Mouse (Mus musculus): ENCODE data around the gene Abcd4. TPM values are rescaled to one million over a fixed set of nuclear protein-coding genes. Genes with fewer than 3 reads are reported as not detected.

Abcd4 gene
- polyA plus RNA-seq, 1 experiment from 2014 or later, result 19.9 TPM

DNA sequence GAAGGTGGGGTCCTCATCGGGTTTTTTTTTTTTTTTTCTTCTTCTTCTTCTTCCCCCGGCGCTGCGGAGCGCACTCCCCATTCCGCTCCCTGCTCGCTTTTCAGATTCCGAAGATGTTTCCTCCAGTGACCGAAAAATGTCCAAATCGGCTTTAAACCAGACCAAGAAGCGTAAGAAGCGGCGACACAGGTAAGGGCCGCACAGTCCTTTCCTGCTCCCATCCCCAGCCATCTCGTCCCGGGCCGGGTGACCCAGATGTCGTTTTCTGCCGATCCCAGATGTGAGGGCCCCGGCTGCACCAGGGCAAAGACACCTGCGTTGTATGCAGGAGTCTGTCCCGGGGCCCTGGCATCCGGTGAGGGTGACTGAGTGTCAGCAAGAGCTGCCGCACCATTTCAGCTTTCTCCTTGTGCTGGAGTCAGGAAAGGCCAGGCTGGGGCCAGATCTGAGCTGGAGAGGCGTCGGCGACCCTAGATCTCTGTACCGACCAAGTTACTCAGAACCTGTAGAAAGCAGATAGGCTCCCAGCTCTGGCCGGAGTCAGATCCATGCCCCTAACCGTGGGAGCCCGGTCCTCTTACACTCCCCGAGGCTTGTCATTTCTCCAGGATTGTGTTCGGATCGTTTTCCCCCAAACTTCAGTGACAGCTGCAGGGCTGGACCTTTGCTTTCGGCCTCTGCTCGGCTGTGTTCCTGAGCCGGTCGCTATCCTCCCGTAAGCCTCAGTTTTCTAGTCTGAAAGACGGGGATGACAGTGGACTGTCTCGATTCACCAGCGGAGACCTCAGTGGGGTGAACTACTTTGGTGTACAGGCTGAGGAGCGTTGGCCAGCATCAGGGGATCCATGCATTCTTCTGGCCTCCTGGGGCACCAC is 45.5 kb downstream of the Abcd4 start:
- ATAC-seq (replicated peaks; ENCODE audit: low FRiP score), result no peak
- 2% methylated on average over 43 of the region's 43 CpGs for WGBS
- Histone ChIP-seq H3K9me3 (replicated peaks) (no peaks in the 10 kb centered on the region), H3K27me3 (peaks cover 98% of the 10 kb centered on the region), H3K4me2 (peak overlapping the region; percentile 20), H3K36me3 (no peaks in the 10 kb centered on the region), H3K27ac (no peak overlapping the region), H3K4me1 (peaks cover 24% of the 10 kb centered on the region), H3K9ac (no peak overlapping the region), H3K4me3 (replicated peaks) (peak overlapping the region; percentile 6; the same call in 1 of the 2 replicates)

GRCm38 (mm10) chr12:84570694-84571415 is 46.4 kb downstream of the Abcd4 start:
- Histone ChIP-seq H3K9me3 (replicated peaks) (no peaks in the 10 kb centered on the region), H3K4me1 (peaks cover 24% of the 10 kb centered on the region), H3K4me3 (replicated peaks) (0 out of 2 replicates have a peak overlapping the region, but pooled peaks have one; percentile 6), H3K36me3 (no peaks in the 10 kb centered on the region), H3K9ac (no peak overlapping the region), H3K27me3 (peaks cover 97% of the 10 kb centered on the region), H3K27ac (no peak overlapping the region), H3K4me2 (peak overlapping the region; percentile 20; the same call in 1 of the 2 replicates)
- no peak for ATAC-seq (replicated peaks; ENCODE audit: low FRiP score)
- WGBS, result 5% methylated on average over 34 of the region's 34 CpGs

DNA sequence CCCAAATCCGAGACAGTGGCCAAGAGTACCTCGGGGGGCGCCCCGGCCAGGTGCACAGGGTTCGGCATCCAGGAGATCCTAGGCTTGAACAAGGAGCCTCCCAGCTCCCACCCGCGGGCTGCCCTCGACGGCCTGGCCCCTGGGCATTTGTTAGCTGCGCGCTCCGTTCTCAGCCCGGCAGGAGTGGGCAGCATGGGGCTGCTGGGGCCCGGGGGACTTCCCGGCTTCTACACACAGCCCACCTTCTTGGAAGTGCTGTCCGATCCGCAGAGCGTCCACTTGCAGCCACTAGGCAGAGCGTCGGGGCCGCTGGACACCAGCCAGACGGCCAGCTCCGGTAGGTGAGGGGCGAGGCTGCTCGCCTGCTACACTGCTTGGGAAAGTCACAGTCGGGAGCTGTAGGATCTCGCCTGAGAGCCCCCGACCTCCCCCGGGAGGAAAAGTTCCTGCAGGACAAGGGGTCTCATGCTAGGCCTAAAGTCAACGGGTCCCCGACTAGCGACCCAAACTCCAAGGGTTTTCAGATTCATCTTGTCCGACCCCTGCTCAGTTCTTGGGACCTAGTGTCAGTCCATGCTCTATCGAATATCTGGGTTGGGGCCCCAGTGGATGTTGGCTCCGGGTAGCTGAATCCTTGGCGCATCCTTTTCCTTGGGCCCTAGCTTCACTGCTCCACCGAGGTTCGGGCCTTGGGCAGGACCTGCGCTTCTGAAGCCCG is 47.1 kb downstream of the Abcd4 start:
- ATAC-seq (replicated peaks; ENCODE audit: low FRiP score), result no peak
- Histone ChIP-seq H3K27ac (no peak overlapping the region), H3K9me3 (replicated peaks) (no peaks in the 10 kb centered on the region), H3K4me3 (replicated peaks) (no peak overlapping the region), H3K27me3 (peaks cover 91% of the 10 kb centered on the region), H3K4me2 (0 out of 2 replicates have a peak overlapping the region, but pooled peaks have one; percentile 26), H3K36me3 (no peaks in the 10 kb centered on the region), H3K4me1 (peaks cover 24% of the 10 kb centered on the region), H3K9ac (no peak overlapping the region)
- under 1% methylated on average over 40 of the region's 40 CpGs for WGBS

DNA sequence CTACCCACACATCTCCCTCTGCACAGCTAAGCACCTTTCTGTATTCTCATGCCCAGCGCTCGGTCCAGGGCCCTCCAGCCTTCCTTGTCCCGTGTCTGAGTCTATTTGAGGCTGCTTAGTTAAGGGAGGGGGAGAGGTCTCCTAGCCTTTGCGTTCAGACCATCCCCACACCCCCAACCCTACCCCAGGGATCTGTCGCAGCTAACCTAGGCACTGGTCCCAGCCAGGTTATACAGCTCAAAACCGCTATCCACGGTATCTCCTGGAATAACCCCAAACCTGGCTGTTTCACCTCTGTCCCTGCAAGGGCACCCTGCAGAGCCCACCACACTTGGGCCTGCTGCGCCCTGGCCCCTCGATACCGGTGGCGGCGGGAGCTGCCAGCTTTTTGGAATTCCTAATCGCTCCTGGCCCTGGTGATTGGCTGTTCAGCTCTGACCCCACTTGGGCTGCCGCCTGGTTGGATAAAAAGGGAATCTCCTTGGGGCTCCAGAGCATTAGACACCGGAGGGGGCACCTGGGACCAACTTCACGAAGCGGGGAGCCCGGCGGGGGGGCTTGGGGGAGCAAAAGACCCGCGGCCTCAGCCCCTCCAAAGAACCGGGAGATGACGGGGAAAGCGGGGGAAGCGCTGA is 47.8 kb downstream of the Abcd4 start, which contains the start of gene Vsx2:
TSS of gene Vsx2 (plus strand) at position 427 of the 635 bp plus-strand sequence.
- Histone ChIP-seq H3K27ac (no peak within 1 kb of the TSS), H3K27me3 (peaks cover 89% of the 10 kb centered on the region), H3K4me1 (peaks cover 24% of the 10 kb centered on the region), H3K4me3 (replicated peaks) (no peak within 1 kb of the TSS), H3K36me3 (no peaks in the 10 kb centered on the region), H3K9me3 (replicated peaks) (no peaks in the 10 kb centered on the region), H3K4me2 (0 out of 2 replicates have a peak within 1 kb of the TSS, but pooled peaks have one; percentile 26), H3K9ac (no peak within 1 kb of the TSS)
- WGBS, result 4% methylated on average over 25 of the region's 25 CpGs
- ATAC-seq (replicated peaks; ENCODE audit: low FRiP score), result no peak

DNA sequence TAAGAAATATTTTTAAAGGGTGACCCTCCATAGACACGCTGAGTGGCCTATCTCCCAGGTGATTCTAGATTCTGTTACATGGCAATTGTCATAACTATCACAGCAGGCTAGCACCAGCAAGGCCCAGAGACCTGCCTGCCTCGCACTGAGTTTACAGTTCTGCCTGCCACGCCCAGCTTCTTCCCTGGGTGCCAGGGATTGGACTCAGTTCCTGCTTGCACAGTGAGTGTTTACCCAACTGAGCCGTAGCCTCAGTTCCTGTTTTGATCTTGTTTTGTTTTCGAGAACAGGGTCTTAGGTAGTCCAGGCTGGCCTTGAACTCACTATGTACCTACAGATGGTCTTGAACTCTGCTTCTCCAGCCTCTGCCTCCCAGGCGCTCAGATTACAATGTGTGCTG is 49.6 kb downstream of the Abcd4 start:
- Histone ChIP-seq H3K27me3 (peaks cover 78% of the 10 kb centered on the region), H3K27ac (no peak overlapping the region), H3K9me3 (replicated peaks) (no peaks in the 10 kb centered on the region), H3K4me2 (no peak overlapping the region), H3K4me1 (peaks cover 24% of the 10 kb centered on the region), H3K4me3 (replicated peaks) (no peak overlapping the region), H3K36me3 (no peaks in the 10 kb centered on the region), H3K9ac (no peak overlapping the region)
- 75% methylated on average over 6 of the region's 6 CpGs for whole genome bisulfite sequencing
- no peak for ATAC-seq (replicated peaks; ENCODE audit: low FRiP score)

GRCm38 (mm10) chr12:84562558-84562957 is 54.7 kb downstream of the Abcd4 start:
- H3K27ac ChIP-seq, result no peak overlapping the region
- H3K9ac ChIP-seq, result no peak overlapping the region
- H3K9me3 ChIP-seq (replicated peaks), result no peaks in the 10 kb centered on the region
- H3K4me2 ChIP-seq, result no peak overlapping the region
- H3K4me3 ChIP-seq (replicated peaks), result no peak overlapping the region
- no peaks in the 10 kb centered on the region for H3K36me3 ChIP-seq
- peaks cover 28% of the 10 kb centered on the region for H3K27me3 ChIP-seq
- ATAC-seq (replicated peaks; ENCODE audit: low FRiP score), result no peak
- H3K4me1 ChIP-seq, result no peaks in the 10 kb centered on the region
- 57% methylated on average over 4 of the region's 4 CpGs for WGBS

GRCm38 (mm10) chr12:84555218-84555617 is 62.0 kb downstream of the Abcd4 start:
- no peaks in the 10 kb centered on the region; the same call in 1 of the 2 replicates for H3K27me3 ChIP-seq
- H3K4me3 ChIP-seq (replicated peaks), result no peak overlapping the region
- no peak overlapping the region for H3K4me2 ChIP-seq
- H3K36me3 ChIP-seq, result no peaks in the 10 kb centered on the region
- ATAC-seq (replicated peaks; ENCODE audit: low FRiP score), result no peak
- no peak overlapping the region for H3K9ac ChIP-seq
- WGBS, result 61% methylated on average over 8 of the region's 8 CpGs
- no peaks in the 10 kb centered on the region for H3K4me1 ChIP-seq
- H3K27ac ChIP-seq, result no peak overlapping the region
- H3K9me3 ChIP-seq (replicated peaks), result no peaks in the 10 kb centered on the region

Other genes with a start within 250 kb of the Abcd4 start
- 36.8 and 38.0 TPM in 2 replicates for gene Entpd5, start 208.4 kb downstream of the Abcd4 start, polyA plus RNA-seq (2015; fragmentation: Nextera tagmentation; extraction: Ambion mirVana)
- 1.2 and 1.7 TPM in 2 replicates for gene Bbof1, start 208.3 kb downstream of the Abcd4 start, polyA plus RNA-seq (2015; fragmentation: Nextera tagmentation; extraction: Ambion mirVana)
- gene Rnf113a2, start 200.2 kb downstream of the Abcd4 start, polyA plus RNA-seq (2015; fragmentation: Nextera tagmentation; extraction: Ambion mirVana), result 23.8 and 24.8 TPM in 2 replicates
- gene Aldh6a1, start 166.4 kb downstream of the Abcd4 start, polyA plus RNA-seq (2015; fragmentation: Nextera tagmentation; extraction: Ambion mirVana), result 60.7 and 62.8 TPM in 2 replicates
- gene Lin52, start 166.0 kb downstream of the Abcd4 start, polyA plus RNA-seq (2015; fragmentation: Nextera tagmentation; extraction: Ambion mirVana), result 23.2 and 23.4 TPM in 2 replicates
- not detected in 2 replicates for gene Vsx2, start 47.7 kb downstream of the Abcd4 start, polyA plus RNA-seq (2015; fragmentation: Nextera tagmentation; extraction: Ambion mirVana)
- gene Vrtn, start 23.6 kb upstream of the Abcd4 start, polyA plus RNA-seq (2015; fragmentation: Nextera tagmentation; extraction: Ambion mirVana), result not detected in 2 replicates
- 0.05 and 0.09 TPM in 2 replicates for gene Syndig1l, start 81.4 kb upstream of the Abcd4 start, polyA plus RNA-seq (2015; fragmentation: Nextera tagmentation; extraction: Ambion mirVana)
- 62.6 and 63.3 TPM in 2 replicates for gene Npc2, start 155.7 kb upstream of the Abcd4 start, polyA plus RNA-seq (2015; fragmentation: Nextera tagmentation; extraction: Ambion mirVana)
- 143 TPM in 2 replicates for gene Isca2, start 155.8 kb upstream of the Abcd4 start, polyA plus RNA-seq (2015; fragmentation: Nextera tagmentation; extraction: Ambion mirVana)

All from kidney, embryonic 15.5 days (tissue).